Mouse (Mus musculus) CD4-positive, CD25-positive, alpha-beta regulatory T cell (primary cell): Measurements from ENCODE around the gene Runx2. TPM values are rescaled to one million over a fixed set of nuclear protein-coding genes. Genes with fewer than 3 reads are reported as not detected.

Experiments used
- polyA plus RNA-seq: library from polyadenylated mRNA; unstranded; fragments of 100-300 nt; shearing (Covaris generic); gene quantifications from one replicate; pipeline ENCODE4 v1.2.1, GENCODE M21; 2017

Runx2 gene
- polyA plus RNA-seq: 4.8 TPM

GRCm38 (mm10) chr17:44814508-44815175 lies at the start of gene Runx2:
Runx2 (minus strand) TSS chr17:44814797.

DNA sequence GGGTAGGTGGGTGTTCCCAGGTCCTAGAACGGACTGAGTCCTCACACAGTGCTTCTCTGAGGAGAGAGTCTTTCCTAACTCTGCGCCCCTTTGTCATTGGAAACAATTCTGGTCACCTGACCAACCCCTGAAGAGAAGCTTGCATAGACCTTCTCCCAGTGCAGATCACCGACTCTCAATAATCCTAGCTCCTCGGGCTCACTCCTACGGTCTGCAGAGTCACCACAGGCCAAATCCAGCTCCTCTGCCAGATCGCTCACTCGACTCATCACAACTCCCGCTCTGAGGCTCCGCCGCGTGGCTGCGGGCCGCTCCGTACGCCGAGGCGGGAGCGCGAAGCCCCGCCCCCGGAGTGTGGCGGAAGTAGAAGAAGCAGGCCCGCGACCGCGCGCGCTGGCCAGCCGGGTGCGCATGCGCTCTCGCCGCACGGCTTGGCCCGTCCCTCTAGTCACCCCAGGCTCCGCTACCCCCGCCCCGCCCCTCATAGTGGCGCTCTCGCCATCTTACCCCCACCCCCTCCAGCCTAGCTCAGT lies 37.8 kb downstream of the Runx2 start, which contains the start of gene Supt3:
Supt3 (plus strand) TSS at position 415 of the 533 bp plus-strand sequence.

Other genes with a start within 250 kb of the Runx2 start
- gene Supt3, start 37.6 kb downstream of the Runx2 start, polyA plus RNA-seq: 28.3 TPM